Mouse (Mus musculus): ENCODE data around the gene Lrmda.

Gene Lrmda

GRCm38 (mm10) chr14:22688399-22688798 lies 668.9 kb downstream of the Lrmda start:
- in situ Hi-C loops (cut with MboI; ENCODE audit: low sequenced_read_pairs) = no loop called here

- in situ Hi-C loops (cut with MboI; ENCODE audit: low sequenced_read_pairs) = no loop called here
Observed at GRCm38 (mm10) chr14:22695448-22695847, 675.9 kb downstream of the Lrmda start.

GRCm38 (mm10) chr14:22695931-22696365 lies 676.4 kb downstream of the Lrmda start:
- in situ Hi-C loops (cut with MboI; ENCODE audit: low sequenced_read_pairs) = no loop called here

- in situ Hi-C loops (cut with MboI; ENCODE audit: low sequenced_read_pairs) = no loop called here
Observed at GRCm38 (mm10) chr14:22700236-22700635, 680.7 kb downstream of the Lrmda start.

GRCm38 (mm10) chr14:22700690-22701089 lies 681.2 kb downstream of the Lrmda start:
- in situ Hi-C loops (cut with MboI; ENCODE audit: low sequenced_read_pairs) = no loop called here

GRCm38 (mm10) chr14:22707958-22708701 lies 688.6 kb downstream of the Lrmda start:
- in situ Hi-C loops (cut with MboI; ENCODE audit: low sequenced_read_pairs) = no loop called here

- in situ Hi-C loops (cut with MboI; ENCODE audit: low sequenced_read_pairs) = no loop called here
Observed at GRCm38 (mm10) chr14:22710071-22710661, 690.7 kb downstream of the Lrmda start.

- in situ Hi-C loops (cut with MboI; ENCODE audit: low sequenced_read_pairs) = no loop called here
Observed at GRCm38 (mm10) chr14:22712388-22712787, 692.9 kb downstream of the Lrmda start.

GRCm38 (mm10) chr14:22715581-22716378 lies 696.3 kb downstream of the Lrmda start:
- in situ Hi-C loops (cut with MboI; ENCODE audit: low sequenced_read_pairs) = no loop called here

GRCm38 (mm10) chr14:22719968-22720367 lies 700.5 kb downstream of the Lrmda start:
- in situ Hi-C loops (cut with MboI; ENCODE audit: low sequenced_read_pairs) = no loop called here

- in situ Hi-C loops (cut with MboI; ENCODE audit: low sequenced_read_pairs) = no loop called here
Observed at GRCm38 (mm10) chr14:22721845-22722244, 702.3 kb downstream of the Lrmda start.

GRCm38 (mm10) chr14:22727548-22727947 lies 708.0 kb downstream of the Lrmda start:
- in situ Hi-C loops (cut with MboI; ENCODE audit: low sequenced_read_pairs) = no loop called here

- in situ Hi-C loops (cut with MboI; ENCODE audit: low sequenced_read_pairs) = no loop called here
Observed at GRCm38 (mm10) chr14:22728611-22729223, 709.2 kb downstream of the Lrmda start.

GRCm38 (mm10) chr14:22738603-22739002 lies 719.1 kb downstream of the Lrmda start:
- in situ Hi-C loops (cut with MboI; ENCODE audit: low sequenced_read_pairs) = no loop called here

- in situ Hi-C loops (cut with MboI; ENCODE audit: low sequenced_read_pairs) = no loop called here
Observed at GRCm38 (mm10) chr14:22742527-22742926, 723.0 kb downstream of the Lrmda start.

- in situ Hi-C loops (cut with MboI; ENCODE audit: low sequenced_read_pairs) = no loop called here
Observed at GRCm38 (mm10) chr14:22743264-22743663, 723.8 kb downstream of the Lrmda start.

GRCm38 (mm10) chr14:22744701-22745100 lies 725.2 kb downstream of the Lrmda start:
- in situ Hi-C loops (cut with MboI; ENCODE audit: low sequenced_read_pairs) = no loop called here

GRCm38 (mm10) chr14:22745263-22745881 lies 725.9 kb downstream of the Lrmda start:
- in situ Hi-C loops (cut with MboI; ENCODE audit: low sequenced_read_pairs) = no loop called here

- in situ Hi-C loops (cut with MboI; ENCODE audit: low sequenced_read_pairs) = no loop called here
Observed at GRCm38 (mm10) chr14:22745882-22746480, 726.5 kb downstream of the Lrmda start.

- in situ Hi-C loops (cut with MboI; ENCODE audit: low sequenced_read_pairs) = no loop called here
Observed at GRCm38 (mm10) chr14:22747816-22748215, 728.3 kb downstream of the Lrmda start.
